Mouse (Mus musculus) right cerebral cortex, adult 2 months (tissue): Measurements from ENCODE around the gene Hmga1.

ENCODE experiments used
- DNase-seq, 2 experiments: peaks; one replicate each; pipeline ENCODE4 v3.0.0; 2021 to 2022; ENCODE audit warnings: low spot score in 2 of 2

The Hmga1 gene

GRCm38 (mm10) chr17:27528030-27528429, 28.3 kb upstream of the Hmga1 start:
- no peak for DNase-seq

GRCm38 (mm10) chr17:27528767-27529166, 27.5 kb upstream of the Hmga1 start:
- DNase-seq = no peak

- no peak for DNase-seq
These were observed 24.2 kb upstream of the Hmga1 start for GRCm38 (mm10) chr17:27532095-27532494.

GRCm38 (mm10) chr17:27533354-27533753, 22.9 kb upstream of the Hmga1 start:
- no peak for DNase-seq

- DNase-seq = peak; percentile 92 to 95
These were observed 21.6 kb upstream of the Hmga1 start for GRCm38 (mm10) chr17:27534718-27535117.

GRCm38 (mm10) chr17:27541261-27541660, 15.0 kb upstream of the Hmga1 start:
- no peak for DNase-seq

- no peak for DNase-seq
These were observed 14.3 kb upstream of the Hmga1 start for GRCm38 (mm10) chr17:27541984-27542383.

- peak in 1 of 2 experiments; percentile 60 for DNase-seq
These were observed 11.7 kb upstream of the Hmga1 start for GRCm38 (mm10) chr17:27544551-27544950.

GRCm38 (mm10) chr17:27545991-27546390, 10.3 kb upstream of the Hmga1 start:
- DNase-seq = no peak

GRCm38 (mm10) chr17:27546574-27547085, 9.7 kb upstream of the Hmga1 start:
- DNase-seq = no peak

- no peak for DNase-seq
These were observed 8.9 kb upstream of the Hmga1 start for GRCm38 (mm10) chr17:27547253-27547868.

GRCm38 (mm10) chr17:27549234-27549633, 7.1 kb upstream of the Hmga1 start:
- DNase-seq = no peak

GRCm38 (mm10) chr17:27551393-27551940, 4.8 kb upstream of the Hmga1 start:
- DNase-seq = no peak

- no peak for DNase-seq
These were observed 3.8 kb upstream of the Hmga1 start for GRCm38 (mm10) chr17:27552215-27553201.

GRCm38 (mm10) chr17:27554062-27554960, 2.0 kb upstream of the Hmga1 start:
- DNase-seq = no peak

GRCm38 (mm10) chr17:27555075-27555511, 1.2 kb upstream of the Hmga1 start:
- DNase-seq = no peak

GRCm38 (mm10) chr17:27555512-27556172, 655 bp upstream of the Hmga1 start:
- no peak for DNase-seq

GRCm38 (mm10) chr17:27557181-27557926, 1.1 kb downstream of the Hmga1 start:
- DNase-seq = no peak

GRCm38 (mm10) chr17:27557927-27558661, 1.8 kb downstream of the Hmga1 start:
- no peak for DNase-seq
